In genomic region chr7:141538852-141539555, GRCm38 (mm10) we compare ENCODE assay signal across 8 mouse cellular contexts. TPM values are rescaled to one million over a fixed set of nuclear protein-coding genes. Genes with fewer than 3 reads are reported as not detected.
DNase-seq lines count a peak whose midpoint lies in the region; ATAC-seq lines count a peak whose summit lies in the region.

No protein-coding gene starts in this region.

- no peaks in the 10 kb centered on the region for H3K36me3 ChIP-seq in lung, embryonic 15.5 days
- H3K36me3 ChIP-seq in forebrain, embryonic 10.5 days (replicated peaks) = no peaks in the 10 kb centered on the region
- no peaks in the 10 kb centered on the region for H3K36me3 ChIP-seq in limb, embryonic 13.5 days
- no peaks in the 10 kb centered on the region for H3K36me3 ChIP-seq in neural tube, embryonic 14.5 days (ENCODE audit: control insufficient read depth, insufficient read depth, low read length)

- H3K4me2 ChIP-seq in lung, embryonic 15.5 days = peak overlapping the region; percentile 86
- peak overlapping the region; percentile 91 for H3K4me2 ChIP-seq in limb, embryonic 13.5 days (replicated peaks)
- peak overlapping the region; percentile 84 for H3K4me2 ChIP-seq in neural tube, embryonic 14.5 days (ENCODE audit: low read depth, low read length)

- H3K4me1 ChIP-seq in lung, embryonic 15.5 days = peaks cover 19% of the 10 kb centered on the region
- H3K4me1 ChIP-seq in forebrain, embryonic 10.5 days = peaks cover 24% of the 10 kb centered on the region
- H3K4me1 ChIP-seq in limb, embryonic 13.5 days = peaks cover 27% of the 10 kb centered on the region
- peaks cover 13% of the 10 kb centered on the region for H3K4me1 ChIP-seq in neural tube, embryonic 14.5 days (ENCODE audit: control insufficient read depth, insufficient read depth, low read length)

- H3K27me3 ChIP-seq in lung, embryonic 15.5 days = no peaks in the 10 kb centered on the region
- H3K27me3 ChIP-seq in forebrain, embryonic 10.5 days (ENCODE audit: poor library complexity, severe bottlenecking) = peaks cover 6% of the 10 kb centered on the region; the same call in 1 of the 2 replicates
- no peaks in the 10 kb centered on the region for H3K27me3 ChIP-seq in limb, embryonic 13.5 days
- H3K27me3 ChIP-seq in neural tube, embryonic 14.5 days (ENCODE audit: control insufficient read depth, insufficient read depth, low read length) = no peaks in the 10 kb centered on the region

- H3K4me3 ChIP-seq in lung, embryonic 15.5 days = peak overlapping the region; percentile 85
- H3K4me3 ChIP-seq in forebrain, embryonic 10.5 days = peak overlapping the region; percentile 84
- peak overlapping the region; percentile 76 for H3K4me3 ChIP-seq in limb, embryonic 13.5 days
- peak overlapping the region; percentile 65 for H3K4me3 ChIP-seq in neural tube, embryonic 14.5 days (ENCODE audit: low read depth, low read length)

- 6% methylated on average over 18 of the region's 18 CpGs for WGBS in lung, embryonic 15.5 days
- 24% methylated on average over 18 of the region's 18 CpGs for WGBS in forebrain, embryonic 10.5 days
- WGBS in limb, embryonic 13.5 days = 11% methylated on average over 18 of the region's 18 CpGs
- WGBS in neural tube, embryonic 14.5 days = 20% methylated on average over 18 of the region's 18 CpGs

- no peaks in the 10 kb centered on the region for H3K9me3 ChIP-seq in lung, embryonic 15.5 days
- H3K9me3 ChIP-seq in forebrain, embryonic 10.5 days = no peaks in the 10 kb centered on the region
- H3K9me3 ChIP-seq in limb, embryonic 13.5 days = no peaks in the 10 kb centered on the region
- H3K9me3 ChIP-seq in neural tube, embryonic 14.5 days (ENCODE audit: control insufficient read depth, low read length) = no peaks in the 10 kb centered on the region

- DNase-seq in adrenal gland, postnatal 10 days = peak; percentile 29
- DNase-seq in adrenal gland, postnatal 25 days = no peak
- no peak for DNase-seq in lung, postnatal 36 days
- DNase-seq in forebrain, embryonic 10.5 days (ENCODE audit: extremely low spot score, low spot score) = no peak
- no peak for DNase-seq in left cerebral cortex, adult 11 months (ENCODE audit: low spot score)

- peak overlapping the region; percentile 75 for H3K9ac ChIP-seq in lung, embryonic 15.5 days
- peak overlapping the region; percentile 82 for H3K9ac ChIP-seq in limb, embryonic 13.5 days
- peak overlapping the region; percentile 72 for H3K9ac ChIP-seq in neural tube, embryonic 14.5 days (replicated peaks; ENCODE audit: low read depth, low read length)

- no peak for ATAC-seq in lung, embryonic 15.5 days (ENCODE audit: borderline replicate concordance, extremely low read depth, low FRiP score, low TSS enrichment)
- peak; percentile 33; the same call in 1 of the 2 replicates for ATAC-seq in limb, embryonic 13.5 days (ENCODE audit: low FRiP score, low read depth)
- no peak; the same call in 1 of the 2 replicates for ATAC-seq in neural tube, embryonic 14.5 days (ENCODE audit: low read depth)

- H3K27ac ChIP-seq in lung, embryonic 15.5 days = peak overlapping the region; percentile 62; the same call in 1 of the 2 replicates
- peak overlapping the region; percentile 89 for H3K27ac ChIP-seq in forebrain, embryonic 10.5 days
- peak overlapping the region; percentile 78; the same call in 1 of the 2 replicates for H3K27ac ChIP-seq in limb, embryonic 13.5 days
- H3K27ac ChIP-seq in neural tube, embryonic 14.5 days (ENCODE audit: low read depth, low read length) = peak overlapping the region; percentile 82

RNA-seq across cellular contexts. Expression of gene Chid1, which starts 0.7 kb away (rescaled TPM):
- total RNA-seq in adrenal gland, postnatal 10 days (2021) = 10 to 100 TPM; 45.6 to 54.2 TPM
- total RNA-seq in adrenal gland, postnatal 25 days (2021) = 50.5 and 57.8 TPM in 2 replicates
- polyA plus RNA-seq in lung, embryonic 15.5 days (2015; fragmentation: Nextera tagmentation; extraction: Ambion mirVana) = 39.5 and 40.9 TPM in 2 replicates
- 24.8 and 25.4 TPM in 2 replicates for polyA plus RNA-seq in forebrain, embryonic 10.5 days (2016; fragmentation: Nextera tagmentation; extraction: Ambion mirVana)
- polyA plus RNA-seq in limb, embryonic 13.5 days (2015; fragmentation: Nextera tagmentation; extraction: Ambion mirVana) = 42.9 and 43.5 TPM in 2 replicates
- 46.0 and 52.4 TPM in 2 replicates for polyA plus RNA-seq in neural tube, embryonic 14.5 days (2014; fragmentation: Nextera tagmentation; extraction: Ambion mirVana)

RNA-seq across cellular contexts. Expression of gene Ap2a2, which starts 23.0 kb away (rescaled TPM):
- 10 to 100 TPM; 68.5 to 70.2 TPM for total RNA-seq in adrenal gland, postnatal 10 days (2021)
- 53.4 and 53.8 TPM in 2 replicates for total RNA-seq in adrenal gland, postnatal 25 days (2021)
- 69.1 and 73.4 TPM in 2 replicates for polyA plus RNA-seq in lung, embryonic 15.5 days (2015; fragmentation: Nextera tagmentation; extraction: Ambion mirVana)
- 104 and 105 TPM in 2 replicates for polyA plus RNA-seq in forebrain, embryonic 10.5 days (2016; fragmentation: Nextera tagmentation; extraction: Ambion mirVana)
- polyA plus RNA-seq in limb, embryonic 13.5 days (2015; fragmentation: Nextera tagmentation; extraction: Ambion mirVana) = 86.6 and 93.4 TPM in 2 replicates
- 98.5 and 125 TPM in 2 replicates for polyA plus RNA-seq in neural tube, embryonic 14.5 days (2014; fragmentation: Nextera tagmentation; extraction: Ambion mirVana)
